18 mouse cellular contexts compared by ENCODE assay signal in genomic region chr4:100637597-100637996, GRCm38 (mm10).
"Had no signal": no experiment of that assay in that cellular context is flagged by ENCODE, and none has a peak within 500 bp of the region (broad histone marks: within the 10 kb centered on the region; RNA-seq: fewer than 3 reads in every experiment).

No protein-coding gene starts in this region.

- DNase-seq: liver, postnatal 0 days; lung, adult 2 months; lung, postnatal 14 days; lung, postnatal 36 days; right cerebral cortex, postnatal 14 days; thymus, adult 2 months; thymus, postnatal 25 days; thymus, postnatal 4 days had no signal

- H3K36me3 ChIP-seq: liver, embryonic 15.5 days; lung, embryonic 15.5 days; midbrain, embryonic 13.5 days; neural tube, embryonic 12.5 days; stomach, embryonic 15.5 days had no signal

- H3K27ac ChIP-seq: liver, embryonic 15.5 days; lung, embryonic 15.5 days; macrophage; midbrain, embryonic 13.5 days; neural tube, embryonic 12.5 days; stomach, embryonic 15.5 days; stomach, postnatal 0 days had no signal

- H3K9ac ChIP-seq: liver, embryonic 15.5 days; liver, postnatal 0 days; lung, embryonic 15.5 days; midbrain, embryonic 13.5 days; neural tube, embryonic 12.5 days; stomach, embryonic 15.5 days had no signal

- H3K4me1 ChIP-seq: liver, embryonic 15.5 days; megakaryocyte, embryonic 14.5 days; midbrain, embryonic 13.5 days; neural tube, embryonic 12.5 days; stomach, embryonic 15.5 days had no signal

- H3K9me3 ChIP-seq: liver, embryonic 15.5 days; lung, embryonic 15.5 days; midbrain, embryonic 13.5 days; neural tube, embryonic 12.5 days; stomach, embryonic 15.5 days had no signal

- ATAC-seq: liver, postnatal 0 days; lung, postnatal 0 days; midbrain, embryonic 13.5 days; midbrain, embryonic 16.5 days had no signal

- H3K27me3 ChIP-seq: liver, embryonic 15.5 days; lung, embryonic 15.5 days; megakaryocyte, embryonic 14.5 days; midbrain, embryonic 13.5 days; neural tube, embryonic 12.5 days; stomach, embryonic 15.5 days had no signal

- H3K4me3 ChIP-seq: liver, embryonic 15.5 days; lung, embryonic 15.5 days; megakaryocyte, embryonic 14.5 days; midbrain, embryonic 13.5 days; neural tube, embryonic 12.5 days; stomach, embryonic 15.5 days had no signal

- H3K4me2 ChIP-seq: liver, embryonic 15.5 days; lung, embryonic 15.5 days; midbrain, embryonic 13.5 days; neural tube, embryonic 12.5 days; stomach, embryonic 15.5 days had no signal
